Mouse (Mus musculus): Measurements from ENCODE around the gene Arl13b.

Gene Arl13b

GRCm38 (mm10) chr16:62813790-62814189 lies 33.0 kb downstream of the Arl13b start:
- DNase-seq, result no peak

GRCm38 (mm10) chr16:62810855-62811254 lies 36.0 kb downstream of the Arl13b start:
- DNase-seq, result no peak

GRCm38 (mm10) chr16:62807249-62807979 lies 39.4 kb downstream of the Arl13b start:
- no peak for DNase-seq

- DNase-seq, result no peak
These were observed 42.2 kb downstream of the Arl13b start for GRCm38 (mm10) chr16:62804621-62805020.

- peak in 1 of 2 experiments; percentile 10 for DNase-seq
These were observed 47.0 kb downstream of the Arl13b start for GRCm38 (mm10) chr16:62799839-62800238.

- no peak for DNase-seq
These were observed 47.4 kb downstream of the Arl13b start for GRCm38 (mm10) chr16:62799426-62799825.

GRCm38 (mm10) chr16:62798808-62799207 lies 48.0 kb downstream of the Arl13b start:
- no peak for DNase-seq

- DNase-seq, result no peak
These were observed 50.2 kb downstream of the Arl13b start for GRCm38 (mm10) chr16:62796608-62797007.

- peak; percentile 94 to 96 for DNase-seq
These were observed 60.1 kb downstream of the Arl13b start, which contains the start of gene Nsun3 for GRCm38 (mm10) chr16:62786621-62787331. Gene Nsun3, minus strand, starts transcription at chr16:62786818.

- DNase-seq, result peak in 1 of 2 experiments; percentile 30
These were observed 64.6 kb downstream of the Arl13b start for GRCm38 (mm10) chr16:62782229-62782628.

- peak in 1 of 2 experiments; percentile 9 for DNase-seq
These were observed 68.6 kb downstream of the Arl13b start for GRCm38 (mm10) chr16:62778282-62778681.

GRCm38 (mm10) chr16:62776034-62776433 lies 70.8 kb downstream of the Arl13b start:
- DNase-seq, result no peak

- no peak for DNase-seq
These were observed 73.4 kb downstream of the Arl13b start for GRCm38 (mm10) chr16:62773462-62773861.

GRCm38 (mm10) chr16:62758340-62758739 lies 88.5 kb downstream of the Arl13b start:
- DNase-seq, result peak; percentile 12 to 38

GRCm38 (mm10) chr16:62755307-62755706 lies 91.5 kb downstream of the Arl13b start:
- DNase-seq, result no peak

GRCm38 (mm10) chr16:62753597-62753996 lies 93.2 kb downstream of the Arl13b start:
- no peak for DNase-seq

- DNase-seq, result no peak
These were observed 93.8 kb downstream of the Arl13b start for GRCm38 (mm10) chr16:62753079-62753478.

- no peak for DNase-seq
These were observed 101.0 kb downstream of the Arl13b start for GRCm38 (mm10) chr16:62745875-62746274.

All from kidney, postnatal 36 days (tissue).